Mouse (Mus musculus): ENCODE measurements at regions not wholly inside any gene's neighbourhood (a gene's known extent, or its start where the extent isn't known, plus 50 kb on each side); places are given as distances from the start of the nearest gene placed in this dataset.
"Not testable (repeated sequence)": the region's sequence is repeated elsewhere in the genome, so short reads cannot be mapped to it uniquely, and the experiment has no call there.

- no peak for DNase-seq (ENCODE audit: low read depth)
Observed at GRCm38 (mm10) chr16:19024010-19024532, 147.2 kb downstream of the Hira start.

DNA sequence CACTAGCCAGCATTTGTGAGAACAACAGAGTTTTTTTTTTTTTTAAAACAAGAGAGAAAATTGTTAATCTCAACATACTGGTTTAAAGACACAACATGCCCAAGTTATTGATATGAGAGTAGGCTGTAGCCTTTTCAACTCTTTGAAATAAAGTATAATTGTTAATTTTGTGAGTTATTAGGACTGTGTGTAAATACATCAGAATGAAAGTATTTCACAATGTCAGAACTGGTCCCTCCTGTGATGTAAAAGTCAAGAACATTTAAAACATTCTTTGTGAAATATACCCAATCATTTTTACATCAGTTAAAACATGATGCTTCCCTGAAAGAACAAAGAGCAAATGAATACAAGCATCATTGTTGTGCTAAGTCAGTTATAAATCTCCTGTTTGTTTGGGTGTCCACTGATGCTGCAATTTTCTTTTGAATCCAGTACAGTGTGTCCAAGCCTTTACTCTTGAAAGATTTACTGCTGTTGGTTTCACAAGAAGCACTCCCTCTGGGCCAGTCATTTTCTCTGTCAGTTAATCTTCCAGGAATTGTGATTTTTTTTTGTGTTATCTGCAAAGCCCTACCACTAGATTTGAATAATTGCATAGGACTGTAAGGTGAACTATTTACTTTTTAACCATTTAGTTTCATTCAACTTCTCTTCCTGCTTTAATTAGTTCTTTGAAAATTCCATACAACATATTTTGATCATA is 148.5 kb downstream of the Hira start:
- no peak for DNase-seq (ENCODE audit: low read depth)

DNA sequence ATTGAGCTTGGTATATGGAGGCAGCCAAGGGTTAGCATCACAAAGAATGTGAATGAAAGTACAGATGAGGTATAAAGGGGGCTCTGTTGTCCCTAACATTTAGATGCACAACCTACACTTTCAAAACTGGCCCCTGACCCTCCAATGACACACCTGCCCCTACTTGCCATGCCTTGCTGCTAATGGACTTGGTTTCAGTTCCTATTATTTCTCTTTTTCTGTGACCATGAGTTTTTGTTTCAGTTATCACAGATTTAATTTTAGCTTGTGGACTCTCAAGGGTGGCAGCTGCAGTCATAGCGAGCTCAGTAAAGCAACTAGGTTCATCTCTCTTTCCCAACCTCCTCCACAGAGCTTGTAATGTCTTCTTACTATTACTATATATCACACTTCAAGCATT is 150.3 kb downstream of the Hira start:
- no peak for DNase-seq (ENCODE audit: low read depth)

DNA sequence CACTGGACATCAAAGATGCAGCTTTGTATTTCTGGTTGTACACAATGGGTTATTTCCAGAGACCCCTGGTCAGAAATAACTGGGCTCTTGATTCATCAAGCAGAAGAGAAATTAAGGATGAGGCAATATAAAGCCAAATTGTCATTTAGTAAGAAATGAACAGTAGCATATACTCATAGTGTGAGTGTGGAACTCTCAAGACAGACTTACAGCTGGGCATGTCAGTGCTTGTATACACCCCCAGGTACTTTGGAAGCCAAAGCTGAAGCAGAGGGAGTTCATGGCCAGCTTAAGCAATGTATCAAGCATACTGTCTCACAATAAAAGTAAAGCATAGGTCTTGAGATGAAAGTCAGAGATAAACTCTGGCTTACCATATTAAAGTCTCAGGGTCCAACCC is 155.7 kb downstream of the Hira start:
- no peak for DNase-seq (ENCODE audit: low read depth)

DNA sequence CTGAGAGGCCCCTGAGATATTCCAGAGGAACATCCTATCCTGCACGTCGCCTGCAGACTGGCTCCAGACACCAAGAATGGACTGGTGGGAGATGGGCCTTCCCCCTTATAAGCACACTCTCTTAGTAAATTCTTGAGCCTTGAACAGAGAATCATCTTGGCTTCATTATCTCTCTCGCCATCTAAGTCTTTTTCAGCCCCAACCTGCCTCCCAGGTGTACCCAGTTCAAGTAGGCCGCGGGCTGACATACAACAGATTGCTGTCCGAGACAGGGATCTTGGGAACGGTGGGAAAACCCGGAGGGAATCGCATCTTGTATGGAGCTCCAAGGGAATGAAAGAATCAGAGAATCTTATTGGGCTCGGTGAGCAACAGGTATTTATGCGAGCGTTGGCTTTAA is 158.9 kb downstream of the Hira start:
- no peak for DNase-seq (ENCODE audit: low read depth)

DNA sequence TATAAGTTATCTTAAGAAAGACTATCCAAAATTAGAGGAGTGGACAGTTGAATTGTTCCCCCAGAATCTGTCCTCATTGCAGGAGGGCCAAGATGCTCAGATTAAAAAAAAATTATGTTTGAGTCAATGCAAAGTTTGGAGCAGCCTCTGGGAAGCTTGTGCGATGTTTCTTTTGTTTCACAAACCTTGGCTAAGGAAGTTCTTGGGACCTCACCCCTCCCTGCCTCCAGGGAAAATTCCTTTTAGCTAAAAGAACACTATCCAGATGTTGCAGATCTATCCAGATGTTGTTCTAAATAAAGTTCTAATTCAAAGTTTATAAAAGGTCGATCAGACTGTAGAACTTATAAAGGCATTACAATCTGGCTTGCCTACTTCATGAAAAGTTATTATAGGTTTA is 160.8 kb downstream of the Hira start:
- no peak for DNase-seq (ENCODE audit: low read depth)

- DNase-seq (ENCODE audit: low read depth) = no peak
Observed at GRCm38 (mm10) chr16:19052791-19053190, 176.0 kb downstream of the Hira start.

GRCm38 (mm10) chr16:19060343-19060742 is 183.5 kb downstream of the Hira start:
- no peak for DNase-seq (ENCODE audit: low read depth)

DNA sequence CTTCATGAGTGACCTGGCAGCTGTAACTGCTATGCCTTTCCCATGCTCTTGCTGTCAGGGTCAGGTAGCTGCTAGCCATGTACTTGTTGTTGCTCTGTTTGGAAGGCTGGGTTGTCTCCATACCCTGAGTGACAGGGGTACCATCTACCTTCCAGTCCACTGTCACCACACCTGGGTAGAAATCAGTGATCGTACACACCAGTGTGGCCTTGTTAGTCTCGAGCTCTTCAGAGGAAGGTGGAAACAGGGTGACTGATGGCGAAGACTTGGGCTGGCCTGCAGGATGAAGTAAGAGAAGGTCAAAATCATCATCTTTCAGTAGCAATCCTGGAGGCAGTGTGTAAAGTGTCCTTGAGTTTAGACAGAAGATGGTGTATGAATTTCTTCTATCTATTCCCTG is 185.0 kb downstream of the Hira start:
- no peak for DNase-seq (ENCODE audit: low read depth)

DNA sequence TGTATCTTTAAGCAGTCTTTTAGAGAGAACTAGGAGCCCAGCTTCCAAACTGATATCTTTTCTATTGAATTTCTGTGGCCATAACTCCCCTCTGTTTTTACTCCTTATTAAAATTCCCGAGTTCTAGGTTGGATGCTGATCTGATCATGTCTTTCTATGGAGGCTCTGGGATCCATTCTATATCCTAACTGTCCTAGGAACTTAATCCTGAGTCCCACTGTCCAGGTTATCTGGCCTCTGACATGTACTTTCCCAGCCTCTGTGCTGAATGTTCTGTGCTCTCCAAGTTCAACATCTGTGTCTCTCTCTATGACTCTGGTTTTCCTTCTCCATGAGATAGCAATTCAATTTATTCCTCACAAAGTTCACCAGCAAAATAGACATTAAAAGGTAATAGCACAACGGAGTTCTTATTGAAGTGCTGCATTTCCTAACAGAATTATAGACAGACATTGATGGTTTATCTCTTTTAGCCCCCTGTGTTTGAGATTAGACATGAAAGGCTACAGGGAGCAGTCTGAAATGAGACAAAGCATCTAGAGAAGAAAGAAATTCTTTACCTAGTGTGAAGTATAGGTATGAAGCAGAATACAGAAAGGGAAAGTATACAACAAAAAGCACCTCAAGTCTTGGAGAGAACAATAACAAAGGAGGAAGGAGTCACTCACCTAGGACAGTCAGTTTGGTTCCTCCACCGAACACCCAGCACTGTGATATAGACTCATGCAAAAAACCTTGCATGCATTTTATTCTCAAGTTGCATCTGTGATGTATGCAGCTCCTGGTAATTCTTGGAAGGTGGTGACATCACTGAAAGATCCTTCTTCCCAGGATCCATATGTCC is 185.9 kb downstream of the Hira start:
- no peak for DNase-seq (ENCODE audit: low read depth)

GRCm38 (mm10) chr16:19063401-19063762 is 186.5 kb downstream of the Hira start:
- DNase-seq (ENCODE audit: low read depth) = no peak

- DNase-seq (ENCODE audit: low read depth) = no peak
Observed at GRCm38 (mm10) chr16:19064397-19064796, 187.6 kb downstream of the Hira start.

- DNase-seq (ENCODE audit: low read depth) = no peak
Observed at GRCm38 (mm10) chr16:19065543-19066141, 188.8 kb downstream of the Hira start.

DNA sequence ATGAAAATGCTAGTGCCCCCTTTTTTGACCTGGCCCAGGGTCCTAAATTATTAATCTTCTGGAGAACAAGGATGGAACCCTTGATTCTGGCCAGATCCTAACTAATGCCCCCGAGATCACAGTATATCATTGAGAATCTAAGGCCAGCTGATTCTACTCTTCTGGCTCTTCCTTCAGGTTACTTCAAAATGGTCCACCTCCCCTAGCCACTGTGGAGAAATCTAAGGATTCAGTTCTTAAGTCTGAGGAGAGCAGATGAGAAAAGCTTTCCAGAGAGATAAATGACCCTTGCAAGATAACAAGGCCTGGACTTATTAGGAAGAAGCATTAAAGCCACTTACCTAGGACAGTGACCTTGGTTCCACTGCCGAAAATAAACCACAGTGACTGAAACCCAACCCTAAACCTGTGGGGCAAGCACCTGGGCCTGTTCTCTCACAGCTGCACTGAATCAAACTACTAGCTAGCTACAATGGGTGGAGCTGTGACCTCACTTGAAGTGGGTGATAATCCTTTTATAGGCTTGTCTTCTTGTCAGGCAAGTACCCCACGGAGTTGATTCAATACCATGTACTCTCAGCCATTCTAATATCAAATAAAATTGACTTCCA is 190.0 kb downstream of the Hira start:
- DNase-seq (ENCODE audit: low read depth) = no peak

DNA sequence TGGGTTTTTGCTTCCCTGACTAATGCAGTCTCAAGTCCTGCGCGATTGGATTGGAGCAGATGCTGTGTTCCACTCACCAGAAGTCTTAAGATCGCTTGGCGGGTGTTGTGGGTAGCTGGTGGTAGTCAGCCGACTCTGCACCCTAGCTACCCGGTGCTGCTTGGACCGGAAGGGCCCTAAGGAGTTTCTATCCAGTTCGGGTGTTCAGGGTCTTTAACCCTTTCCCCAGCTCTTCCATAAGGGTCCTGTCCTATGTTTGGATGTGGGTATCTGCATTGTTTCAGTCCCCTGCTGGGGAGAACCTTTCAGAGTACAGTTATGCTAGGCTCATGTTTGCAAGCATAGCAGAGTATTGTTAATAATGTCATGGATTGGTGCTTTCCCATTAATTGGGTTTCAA is 206.7 kb downstream of the Hira start:
- not testable (repeated sequence) for DNase-seq (ENCODE audit: low read depth)

GRCm38 (mm10) chr16:19087914-19088313 is 211.1 kb downstream of the Hira start:
- DNase-seq (ENCODE audit: low read depth) = peak; percentile 25
